18 mouse cellular contexts compared by ENCODE assay signal in the genomic region with DNA sequence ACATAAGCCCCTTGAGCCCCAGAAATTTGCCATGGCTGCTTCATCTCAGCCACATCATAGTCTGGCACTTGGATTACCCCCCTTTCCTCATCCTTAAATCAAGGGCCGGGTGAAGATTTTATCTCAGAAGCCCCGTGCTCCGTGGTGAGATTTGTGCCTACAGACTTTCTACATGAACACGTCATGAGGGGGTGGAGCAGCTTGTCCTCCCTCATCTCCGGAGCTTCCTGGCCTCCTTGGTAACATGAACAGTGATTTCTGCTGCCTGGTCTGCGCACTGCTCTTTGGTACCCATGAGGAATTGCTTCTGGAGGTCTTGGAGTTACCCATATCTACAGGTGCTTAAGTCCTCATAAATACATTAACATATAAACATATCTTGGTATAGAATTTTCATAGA.
DNase-seq lines count a peak whose midpoint lies in the region; TF ChIP-seq lines count a peak whose summit lies in the region.
"Had no signal": no experiment of that assay in that cellular context is flagged by ENCODE, and none has a peak within 500 bp of the region (broad histone marks: within the 10 kb centered on the region; RNA-seq: fewer than 3 reads in every experiment).

No protein-coding gene starts in this region.

- no peak overlapping the region for H3K4me3 ChIP-seq in layer of hippocampus, adult 2 months
- H3K4me3 ChIP-seq: forebrain, embryonic 10.5 days; forebrain, embryonic 13.5 days; gastrocnemius, adult 2 months; hindbrain, embryonic 12.5 days; hindbrain, embryonic 15.5 days had no signal

- H3K27ac ChIP-seq in layer of hippocampus, adult 2 months: peak overlapping the region; percentile 48
- H3K27ac ChIP-seq: forebrain, embryonic 10.5 days; forebrain, embryonic 13.5 days; gastrocnemius, adult 2 months; hindbrain, embryonic 12.5 days; hindbrain, embryonic 15.5 days had no signal

- no peak for DNase-seq in layer of hippocampus, adult 2 months (ENCODE audit: low spot score in 2 of 2)
- DNase-seq in layer of hippocampus, postnatal 36 days: no peak
- DNase-seq in right cerebral cortex, adult 18-20 months: peak; percentile 45
- DNase-seq in right cerebral cortex, postnatal 4 days: no peak
- DNase-seq in brain, adult 2 months (ENCODE audit: low read depth, low spot score): peak; percentile 79
- no peak for DNase-seq in cerebellum, postnatal 10 days
- DNase-seq: adrenal gland, adult 2 months; adrenal gland, postnatal 14 days; cerebellum, adult 11-12 months; cerebellum, adult 8-10 months; cerebellum, postnatal 14 days; gastrocnemius, adult 2 months; gastrocnemius, postnatal 14 days; heart, adult 11 months had no signal

- TF ChIP-seq CTCF in layer of hippocampus, adult 2 months (conservative IDR thresholded peaks at IDR 0.05): no peak

Comparison
In these comparisons a context has a peak if more than half of its experiments do, and no peak if none do; other contexts are left out.
1. DNase-seq: peak in right cerebral cortex, adult 18-20 months (single experiment) and brain, adult 2 months (single experiment); none in layer of hippocampus, adult 2 months (0 of 2), layer of hippocampus, postnatal 36 days (0 of 2), right cerebral cortex, postnatal 4 days (single experiment) and cerebellum, postnatal 10 days (0 of 2).